Comparison of ENCODE assay signal across 14 mouse cellular contexts in genomic region chr6:100258278-100258677, GRCm38 (mm10).
"Had no signal": no experiment of that assay in that cellular context is flagged by ENCODE, and none has a peak within 500 bp of the region (broad histone marks: within the 10 kb centered on the region; RNA-seq: fewer than 3 reads in every experiment).

No protein-coding gene starts in this region.

- H3K27me3 ChIP-seq: limb, embryonic 13.5 days; midbrain, embryonic 15.5 days; neural tube, embryonic 12.5 days; stomach, embryonic 15.5 days had no signal

- H3K9ac ChIP-seq: limb, embryonic 13.5 days; midbrain, embryonic 15.5 days; neural tube, embryonic 12.5 days; stomach, embryonic 15.5 days had no signal

- H3K4me3 ChIP-seq: limb, embryonic 13.5 days; midbrain, embryonic 10.5 days; midbrain, embryonic 15.5 days; neural tube, embryonic 12.5 days; stomach, embryonic 15.5 days had no signal

- DNase-seq: kidney, adult 11 months; kidney, adult 9 months; kidney, postnatal 36 days; left cerebral cortex, postnatal 4 days; lung, adult 18-20 months; right cerebral cortex, postnatal 14 days; thymus, adult 2 months; thymus, postnatal 36 days had no signal

- H3K36me3 ChIP-seq: limb, embryonic 13.5 days; midbrain, embryonic 10.5 days; midbrain, embryonic 15.5 days; neural tube, embryonic 12.5 days; stomach, embryonic 15.5 days had no signal

- H3K27ac ChIP-seq: kidney, postnatal 0 days; limb, embryonic 13.5 days; midbrain, embryonic 10.5 days; midbrain, embryonic 15.5 days; neural tube, embryonic 12.5 days; stomach, embryonic 15.5 days had no signal

- H3K4me2 ChIP-seq: limb, embryonic 13.5 days; midbrain, embryonic 15.5 days; neural tube, embryonic 12.5 days; stomach, embryonic 15.5 days had no signal

- H3K9me3 ChIP-seq: limb, embryonic 13.5 days; midbrain, embryonic 10.5 days; midbrain, embryonic 15.5 days; neural tube, embryonic 12.5 days; stomach, embryonic 15.5 days had no signal

- ATAC-seq: midbrain, embryonic 15.5 days had no signal

- H3K4me1 ChIP-seq: midbrain, embryonic 15.5 days; stomach, embryonic 15.5 days had no signal
